Mouse (Mus musculus): ENCODE measurements around the gene Herc6.

DNA sequence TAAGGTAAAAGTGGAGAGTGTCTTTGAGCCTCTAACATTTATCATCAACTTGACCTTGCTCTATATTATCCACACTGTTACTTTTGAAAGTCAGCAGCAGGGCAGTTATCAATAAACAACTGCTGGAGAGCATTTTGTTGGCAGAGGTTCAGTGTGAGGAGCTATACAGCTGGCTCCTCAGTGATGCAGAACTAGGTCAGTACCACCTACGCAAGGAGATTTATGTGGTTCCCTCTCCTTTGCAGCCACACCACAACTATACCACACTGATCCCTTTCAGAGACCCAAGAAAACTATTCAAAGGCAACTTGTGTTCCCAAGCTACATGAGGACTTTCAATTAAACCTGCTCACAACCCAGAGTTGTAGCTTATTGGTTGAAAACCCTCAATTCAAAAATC is 49.4 kb upstream of the Herc6 start:
- TF ChIP-seq CTCF (IDR thresholded peaks at IDR 0.05; ENCODE audit: low read depth, low read length): no peak
- no peak for TF ChIP-seq POLR2A (IDR thresholded peaks at IDR 0.05; ENCODE audit: borderline replicate concordance, low read depth, low read length)

All from bone marrow macrophage, adult 2 months (primary cell).